Mouse (Mus musculus) Muller cell, postnatal 12 days (primary cell): Measurements from ENCODE around the gene Mmp23.
A peak's percentile ranks its signal among the peaks of the same experiment; 100 is the strongest.
"Not testable (repeated sequence)": the region's sequence is repeated elsewhere in the genome, so short reads cannot be mapped to it uniquely, and the experiment has no call there.

Experiments
- DNase-seq: peaks from one replicate; pipeline ENCODE4 v3.0.0-alpha.2; 2015; ENCODE audit errors: inconsistent ontology term

Gene Mmp23

GRCm38 (mm10) chr4:155654456-155655298 lies 1.5 kb upstream of the Mmp23 start:
- peak; percentile 37 for DNase-seq

DNA sequence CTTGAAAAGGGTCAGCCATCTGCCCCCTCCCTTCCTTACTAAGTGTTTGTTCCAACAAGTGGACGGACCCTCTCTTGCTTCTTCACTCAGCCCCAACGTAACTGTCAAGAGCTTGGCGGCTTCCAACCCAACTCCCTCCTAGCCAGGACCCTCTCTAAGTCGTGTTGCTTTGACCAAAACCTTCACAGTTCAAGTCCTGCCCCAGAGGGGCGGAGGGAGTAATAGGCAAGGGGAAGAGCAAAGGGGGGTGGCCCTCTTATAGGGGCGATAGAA lies 935 bp upstream of the Mmp23 start:
- DNase-seq = peak; percentile 37

DNA sequence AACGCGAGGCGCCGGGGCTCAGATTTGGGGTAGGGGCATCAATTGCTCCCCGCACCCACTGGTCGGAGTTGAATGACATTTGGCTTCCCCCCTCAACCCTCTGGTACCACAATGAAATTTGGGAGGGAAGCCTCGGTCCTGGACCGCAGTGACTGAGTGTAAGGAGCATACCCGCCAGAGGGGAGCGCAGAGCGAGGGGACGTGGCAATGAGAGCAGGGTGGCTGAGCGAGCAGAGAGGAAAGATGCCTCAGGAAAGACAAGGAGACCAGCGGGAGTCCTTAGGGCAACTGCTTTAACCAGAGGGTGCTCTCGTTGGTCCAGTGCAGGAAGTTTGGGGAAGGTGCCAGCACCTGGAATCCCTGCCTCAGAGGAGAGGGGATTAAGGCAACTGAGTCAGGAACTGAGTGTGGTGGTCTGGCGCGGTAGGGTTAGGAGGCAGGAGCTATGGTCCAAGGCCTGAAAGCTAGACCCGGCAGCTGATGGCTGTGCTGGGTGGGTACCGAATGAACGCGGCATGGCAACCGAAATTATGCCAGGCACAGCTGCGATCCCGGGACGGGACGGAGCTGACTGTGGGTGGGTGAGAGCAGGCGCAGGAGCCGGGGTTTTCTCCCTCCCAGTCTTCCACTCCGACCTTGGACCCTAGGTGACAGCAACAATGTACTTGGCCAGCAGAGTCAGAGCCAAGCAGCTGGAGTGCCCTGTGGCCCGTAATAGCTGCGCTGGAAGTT lies 433 bp upstream of the Mmp23 start:
- peak; percentile 50 for DNase-seq

DNA sequence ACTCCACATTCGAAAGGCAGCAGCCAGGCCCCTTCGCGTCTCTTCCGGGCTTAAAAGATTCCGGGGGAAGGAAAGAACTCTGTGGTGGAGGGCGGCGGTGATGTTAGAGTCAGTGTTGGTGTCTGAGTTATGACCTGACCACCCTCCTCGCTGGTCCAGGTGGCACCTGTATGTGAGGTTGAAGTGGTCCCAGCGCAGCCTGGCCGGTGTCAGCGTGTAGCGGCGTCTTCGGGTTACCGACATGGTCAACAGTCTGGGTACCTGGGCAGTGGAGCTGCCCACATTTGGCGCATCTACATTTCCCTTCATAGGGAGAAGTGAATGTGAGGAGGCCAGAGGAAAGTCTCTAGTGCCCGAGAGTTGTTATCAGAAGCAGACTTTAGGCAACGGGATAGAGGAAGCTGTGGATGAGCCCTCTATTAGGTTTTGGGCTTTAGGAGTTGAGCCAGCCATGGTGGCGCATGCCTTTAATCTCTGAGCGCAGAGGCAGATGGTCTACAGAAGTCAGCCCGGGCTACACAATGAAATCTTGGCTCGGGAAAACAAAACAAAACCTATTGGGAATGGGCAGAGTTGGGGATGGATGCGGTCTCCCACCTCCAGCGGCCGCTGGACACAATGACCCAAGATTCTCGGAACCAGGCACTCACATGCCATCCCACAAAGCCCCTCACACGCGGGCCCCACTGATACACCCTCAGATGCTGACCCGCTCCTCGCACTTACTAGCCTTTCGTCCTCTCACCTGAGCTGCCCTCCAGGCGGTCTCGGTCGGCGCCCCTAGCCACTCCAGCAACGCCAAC lies 700 bp downstream of the Mmp23 start:
- DNase-seq = no peak

DNA sequence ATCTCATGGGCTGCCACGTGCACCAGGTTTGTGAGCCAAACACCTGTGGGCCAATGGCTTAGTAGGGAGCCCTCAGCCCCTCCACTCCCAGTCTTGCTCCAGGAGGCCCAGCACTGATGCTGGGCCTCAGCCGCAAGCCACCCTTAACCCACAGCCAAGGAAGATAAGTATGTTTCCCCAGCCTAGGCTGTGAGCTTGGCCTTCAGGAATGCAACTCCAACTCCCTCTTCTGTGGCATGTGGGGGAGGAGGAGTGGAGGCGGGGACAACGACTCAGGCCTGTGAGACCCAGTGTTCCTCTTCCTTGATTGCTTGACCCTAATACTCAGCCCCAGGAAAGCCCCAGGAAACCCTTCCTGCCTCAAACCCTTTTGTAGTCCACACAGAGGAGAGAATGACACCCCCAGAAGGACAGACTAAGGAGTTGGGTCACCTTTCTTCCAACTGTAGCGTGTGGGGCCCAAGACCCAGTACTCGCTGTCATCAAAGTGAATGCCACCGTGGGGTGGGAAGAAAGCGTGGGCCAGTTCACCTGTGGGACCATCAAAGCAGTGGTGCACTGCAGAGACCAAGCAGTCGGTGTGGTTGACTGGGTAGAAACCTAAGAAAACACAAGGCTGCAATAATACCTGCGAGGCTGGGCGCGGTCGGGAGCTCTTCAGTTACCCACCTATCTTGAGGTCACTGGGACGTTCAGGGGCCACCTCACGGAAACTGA lies 1.5 kb downstream of the Mmp23 start:
- DNase-seq = peak; percentile 84

DNA sequence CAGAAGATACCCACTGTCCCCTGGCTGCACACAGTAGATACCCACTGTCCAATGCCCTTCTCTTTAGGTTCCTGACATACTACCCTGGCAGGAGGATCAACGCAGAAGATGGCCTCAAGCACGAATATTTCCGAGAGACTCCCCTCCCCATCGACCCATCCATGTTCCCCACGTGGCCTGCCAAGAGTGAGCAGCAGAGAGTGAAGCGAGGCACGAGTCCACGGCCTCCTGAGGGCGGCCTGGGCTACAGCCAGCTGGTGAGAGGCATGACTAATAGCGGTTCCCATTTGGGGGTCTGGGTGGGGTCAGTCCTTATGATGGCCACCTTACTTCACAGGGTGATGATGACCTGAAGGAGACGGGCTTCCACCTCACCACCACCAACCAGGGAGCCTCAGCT lies 3.8 kb downstream of the Mmp23 start:
- DNase-seq = no peak

GRCm38 (mm10) chr4:155645721-155646120 lies 7.5 kb downstream of the Mmp23 start:
- DNase-seq = no peak

GRCm38 (mm10) chr4:155645308-155645707 lies 7.9 kb downstream of the Mmp23 start, which contains the start of gene Gm10563:
Gene Gm10563 (minus strand): TSS chr4:155645408.
- not testable (repeated sequence) for DNase-seq

- no peak for DNase-seq
Measured at GRCm38 (mm10) chr4:155643531-155643930, 9.7 kb downstream of the Mmp23 start.

DNA sequence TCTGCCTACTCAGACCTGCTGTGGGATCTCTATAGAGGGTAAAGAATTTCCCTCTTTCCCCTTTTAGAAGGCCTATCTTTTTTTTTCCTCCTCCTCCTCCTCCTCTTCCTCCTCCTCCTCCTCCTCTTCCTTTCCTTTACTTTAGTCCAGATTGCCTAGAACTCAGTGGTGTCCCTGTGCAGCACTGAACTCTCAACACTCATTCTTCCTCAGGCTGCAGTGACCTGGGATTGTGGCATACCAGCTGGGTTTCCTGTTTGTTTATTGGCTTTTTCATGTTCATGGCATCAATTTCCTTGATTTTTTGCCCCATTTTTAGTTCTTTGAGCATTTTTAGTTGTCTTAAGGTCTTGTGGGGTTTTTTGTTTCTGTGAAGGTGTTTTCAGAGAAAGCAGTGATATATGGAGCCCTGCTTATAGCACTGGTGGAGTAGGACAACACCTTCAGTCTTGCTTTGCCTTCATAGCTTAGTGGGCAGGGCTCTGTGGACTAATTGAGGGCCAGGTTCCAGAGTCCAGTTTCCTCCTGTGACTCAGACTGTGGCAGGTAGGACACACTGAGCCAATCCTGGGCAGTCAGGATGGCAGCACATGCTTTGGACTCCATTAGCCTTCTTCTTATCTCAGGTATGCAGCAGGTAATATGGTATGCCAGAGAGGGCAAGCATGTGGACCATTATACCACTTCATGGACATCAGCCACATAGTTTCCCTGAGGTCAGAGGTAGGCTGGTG lies 17.3 kb downstream of the Mmp23 start:
- no peak for DNase-seq

- DNase-seq = no peak
Measured at GRCm38 (mm10) chr4:155630267-155630666, 22.9 kb downstream of the Mmp23 start.

DNA sequence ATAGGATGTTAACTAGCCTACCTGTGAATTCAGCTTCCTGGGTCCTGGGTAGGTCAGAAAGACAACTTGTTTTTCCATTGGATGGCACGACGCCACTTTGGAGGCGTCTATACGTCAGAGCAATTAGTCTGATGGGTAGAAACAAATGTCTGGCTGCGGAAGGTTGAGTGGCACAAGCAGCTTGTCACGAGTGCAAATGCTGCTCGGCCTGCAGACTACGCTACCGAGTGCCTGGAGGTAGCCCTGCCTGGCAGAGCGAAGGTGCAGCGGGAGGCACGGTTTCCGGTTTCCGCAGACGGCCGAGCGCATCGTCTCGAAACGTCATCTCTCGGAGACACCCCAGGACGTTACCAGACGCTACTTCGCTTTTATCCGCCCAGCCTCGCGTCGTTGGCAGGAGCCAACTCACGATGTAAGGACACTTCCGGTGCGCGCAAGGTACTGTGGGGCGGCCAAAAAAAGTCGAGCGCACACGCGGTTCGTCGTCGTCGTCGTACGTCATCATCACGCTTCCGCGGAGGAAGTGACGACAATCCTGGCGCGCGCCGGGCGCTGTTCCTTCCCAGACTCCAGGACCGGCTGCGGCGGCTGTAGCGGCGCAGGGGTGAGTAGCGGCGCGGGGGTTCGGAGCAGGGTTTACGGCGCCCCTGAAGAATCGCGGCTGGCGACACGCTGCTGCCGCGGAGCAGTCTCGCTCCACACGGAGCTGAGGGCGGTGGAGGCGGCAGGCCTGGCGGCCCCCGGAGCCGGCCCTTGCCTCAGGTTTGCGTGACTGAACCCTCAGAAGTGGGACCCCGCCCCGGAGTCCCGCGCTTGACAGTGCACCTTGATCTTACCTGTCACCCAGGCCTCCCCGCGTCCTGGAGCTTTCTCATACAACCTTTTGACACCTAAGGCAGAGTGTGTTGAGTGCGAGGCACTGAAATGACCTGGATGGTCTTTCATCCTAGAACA lies 28.6 kb downstream of the Mmp23 start, which contains the start of gene Cdk11b:
Gene Cdk11b, plus strand, starts transcription at position 517 of the 954 bp plus-strand sequence.
- DNase-seq = peak; percentile 96

- DNase-seq = no peak
Measured at GRCm38 (mm10) chr4:155618321-155618720, 34.9 kb downstream of the Mmp23 start.

DNA sequence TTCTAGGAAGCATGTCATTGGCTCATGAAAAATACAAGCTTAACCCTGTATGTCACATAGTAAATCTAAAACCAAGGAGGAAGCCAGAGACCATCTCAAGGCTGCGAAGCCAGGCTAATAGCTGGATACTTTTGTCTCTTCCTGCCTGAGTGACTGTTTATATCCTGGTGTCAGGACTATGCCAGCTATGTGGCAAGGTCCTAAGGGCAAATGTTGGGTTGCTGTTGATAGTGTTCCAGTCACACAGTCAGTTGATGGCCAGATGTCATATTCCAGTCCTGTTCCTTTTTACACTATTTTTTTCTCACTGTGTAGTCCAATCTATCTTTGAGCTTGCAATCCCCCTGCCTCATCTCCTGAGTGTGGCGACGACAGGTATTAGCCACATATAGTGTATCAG lies 39.9 kb downstream of the Mmp23 start:
- no peak for DNase-seq

DNA sequence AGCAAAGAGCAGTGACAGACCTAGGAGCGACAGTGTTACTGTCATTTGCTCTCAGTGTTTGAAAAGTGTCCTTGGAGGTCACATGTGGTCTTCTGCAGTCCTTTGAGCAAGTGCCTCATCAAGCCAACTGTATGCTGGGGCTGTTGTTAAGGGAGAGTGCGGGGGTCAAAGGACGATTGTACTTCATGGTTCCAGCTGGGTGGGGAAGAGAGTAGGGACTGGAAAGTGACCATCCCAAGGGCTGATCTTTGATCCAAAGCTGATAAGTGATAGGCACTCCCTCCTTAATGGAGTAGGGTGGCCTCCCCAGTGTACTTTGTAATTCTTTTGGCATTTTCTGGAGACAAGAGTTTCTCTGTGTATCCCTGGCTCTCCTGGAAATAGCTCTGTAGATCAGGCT lies 41.3 kb downstream of the Mmp23 start:
- DNase-seq = no peak

GRCm38 (mm10) chr4:155606825-155607224 lies 46.4 kb downstream of the Mmp23 start:
- no peak for DNase-seq

GRCm38 (mm10) chr4:155605132-155605531 lies 48.1 kb downstream of the Mmp23 start:
- no peak for DNase-seq

DNA sequence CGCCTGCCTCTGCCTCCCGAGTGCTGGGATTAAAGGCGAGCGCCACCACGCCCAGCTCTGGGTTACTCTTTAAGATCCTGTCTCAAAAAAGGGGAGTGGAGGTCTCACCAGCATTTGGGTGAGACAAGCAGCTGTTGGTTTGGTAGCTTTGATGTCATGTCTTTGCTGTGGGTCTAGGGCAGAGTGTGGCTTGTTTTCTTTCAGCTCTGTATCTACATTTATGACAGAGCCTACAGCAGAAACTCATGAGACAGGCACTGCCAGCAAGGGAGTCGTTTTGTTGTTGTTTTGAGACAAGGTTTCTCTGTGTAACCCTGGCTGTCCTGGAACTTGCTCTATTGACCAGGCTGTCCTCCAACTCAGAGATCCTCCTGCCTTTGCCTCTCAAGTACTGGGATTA lies 49.4 kb downstream of the Mmp23 start:
- no peak for DNase-seq

GRCm38 (mm10) chr4:155602753-155603152 lies 50.4 kb downstream of the Mmp23 start:
- no peak for DNase-seq

GRCm38 (mm10) chr4:155601997-155602456 lies 51.2 kb downstream of the Mmp23 start:
- DNase-seq = no peak
